In genomic region chr14:120277081-120277656, GRCm38 (mm10) we compare ENCODE assay signal across 8 mouse cellular contexts. TPM values are rescaled to one million over a fixed set of nuclear protein-coding genes. Genes with fewer than 3 reads are reported as not detected.
DNase-seq lines count a peak whose midpoint lies in the region; ATAC-seq and TF ChIP-seq lines count a peak whose summit lies in the region.

No protein-coding gene starts in this region.

- TF ChIP-seq POLR2A in small intestine, adult 2 months (IDR thresholded peaks at IDR 0.05; ENCODE audit: low read depth, low read length), result no peak

- H3K27me3 ChIP-seq in G1E (ENCODE audit: insufficient read depth, low read length), result peaks cover under 1% of the 10 kb centered on the region; the same call in 1 of the 2 replicates
- H3K27me3 ChIP-seq in embryonic facial prominence, embryonic 10.5 days (replicated peaks; ENCODE audit: low read depth, poor library complexity, severe bottlenecking), result no peaks in the 10 kb centered on the region
- H3K27me3 ChIP-seq in heart, embryonic 10.5 days (ENCODE audit: insufficient read depth, poor library complexity, severe bottlenecking), result no peaks in the 10 kb centered on the region
- H3K27me3 ChIP-seq in small intestine, adult 2 months (ENCODE audit: control insufficient read depth, insufficient read depth, low read length), result no peaks in the 10 kb centered on the region

- peak overlapping the region; percentile 72 for H3K4me3 ChIP-seq in G1E (ENCODE audit: low read depth, low read length)
- peak overlapping the region; percentile 74 for H3K4me3 ChIP-seq in embryonic facial prominence, embryonic 10.5 days
- H3K4me3 ChIP-seq in heart, embryonic 10.5 days, result peak overlapping the region; percentile 77
- H3K4me3 ChIP-seq in small intestine, adult 2 months (ENCODE audit: low read depth, low read length), result peak overlapping the region; percentile 64

- no peaks in the 10 kb centered on the region for H3K9me3 ChIP-seq in G1E (replicated peaks)
- H3K9me3 ChIP-seq in embryonic facial prominence, embryonic 10.5 days, result no peaks in the 10 kb centered on the region
- no peaks in the 10 kb centered on the region for H3K9me3 ChIP-seq in heart, embryonic 10.5 days

- TF ChIP-seq CTCF in G1E (IDR thresholded peaks at IDR 0.05; ENCODE audit: low read depth, low read length), result no peak
- TF ChIP-seq CTCF in small intestine, adult 2 months (IDR thresholded peaks at IDR 0.05; ENCODE audit: extremely low read depth, insufficient read length, insufficient replicate concordance, low read depth, low read length), result no peak

- ATAC-seq in G1E (ENCODE audit: extremely low read depth, insufficient number of reproducible peaks, low FRiP score, poor library complexity, severe bottlenecking), result peak; percentile 10; the same call in 1 of the 2 replicates

- peaks cover 13% of the 10 kb centered on the region for H3K36me3 ChIP-seq in G1E (replicated peaks)
- H3K36me3 ChIP-seq in embryonic facial prominence, embryonic 10.5 days (replicated peaks), result 0 out of 2 replicates have a peak, but pooled peaks cover 4% of the 10 kb centered on the region
- 0 out of 2 replicates have a peak, but pooled peaks cover 3% of the 10 kb centered on the region for H3K36me3 ChIP-seq in heart, embryonic 10.5 days
- no peaks in the 10 kb centered on the region for H3K36me3 ChIP-seq in small intestine, adult 2 months (ENCODE audit: control insufficient read depth, insufficient read depth, low read length)

- DNase-seq in 3T3-L1 (ENCODE audit: low read depth, low spot score) (peak; percentile 90), G1E (ENCODE audit: low spot score) (peak; percentile 36)
- DNase-seq in embryonic facial prominence, embryonic 10.5 days (ENCODE audit: low spot score), result peak; percentile 62
- DNase-seq in heart, embryonic 10.5 days (ENCODE audit: low spot score), result no peak
- peak; percentile 71 to 77 for DNase-seq in kidney, adult 8-10 months
- peak; percentile 91 for DNase-seq in lung, postnatal 25 days (ENCODE audit: low spot score)
- no peak for DNase-seq in left cerebral cortex, adult 11 months (ENCODE audit: low spot score)

- peaks cover 36% of the 10 kb centered on the region for H3K4me1 ChIP-seq in G1E (ENCODE audit: insufficient read depth, low read depth, low read length)
- peaks cover 72% of the 10 kb centered on the region for H3K4me1 ChIP-seq in embryonic facial prominence, embryonic 10.5 days
- H3K4me1 ChIP-seq in heart, embryonic 10.5 days, result peaks cover 46% of the 10 kb centered on the region
- peaks cover 11% of the 10 kb centered on the region for H3K4me1 ChIP-seq in small intestine, adult 2 months (ENCODE audit: control insufficient read depth, insufficient read depth, insufficient read length, low read length)

- H3K27ac ChIP-seq in embryonic facial prominence, embryonic 10.5 days (replicated peaks), result peak overlapping the region; percentile 90
- peak overlapping the region; percentile 91 for H3K27ac ChIP-seq in heart, embryonic 10.5 days
- peak overlapping the region; percentile 96 for H3K27ac ChIP-seq in small intestine, adult 2 months (ENCODE audit: insufficient read depth, low read depth, low read length)

- 12% methylated on average over 10 of the region's 10 CpGs for WGBS in embryonic facial prominence, embryonic 10.5 days
- WGBS in heart, embryonic 10.5 days, result 16% methylated on average over 10 of the region's 10 CpGs
- 2% methylated on average over 10 of the region's 10 CpGs for WGBS in small intestine, adult 2 months

RNA-seq across cellular contexts. Expression of gene Mbnl2, which starts 1.7 kb away (rescaled TPM):
- total RNA-seq in G1E (2014; fragmentation: Nextera tagmentation), result 140 and 158 TPM in 2 replicates
- total RNA-seq in G1E (2017), result 67.0 and 70.1 TPM in 2 replicates
- polyA plus RNA-seq in G1E (2012), result 24.4 TPM in 2 replicates
- polyA plus RNA-seq in embryonic facial prominence, embryonic 10.5 days (2016; fragmentation: Nextera tagmentation; extraction: Ambion mirVana), result 42.8 and 54.1 TPM in 2 replicates
- 71.5 and 91.4 TPM in 2 replicates for polyA plus RNA-seq in heart, embryonic 10.5 days (2016; fragmentation: Nextera tagmentation; extraction: Ambion mirVana)
- 29.8 and 41.7 TPM in 2 replicates for polyA plus RNA-seq in small intestine, adult 2 months (2012; rRNA removed)

Comparison
In these comparisons a context has a peak if more than half of its experiments do, and no peak if none do; other contexts are left out.
1. DNase-seq: peak in 3T3-L1 (single experiment), G1E (single experiment), embryonic facial prominence, embryonic 10.5 days (single experiment), kidney, adult 8-10 months (2 of 2) and lung, postnatal 25 days (single experiment); none in heart, embryonic 10.5 days (single experiment) and left cerebral cortex, adult 11 months (single experiment).
2. Peak in every context shown above with its lines, with median percentiles within 50 percentile points of each other: H3K4me3 ChIP-seq and H3K27ac ChIP-seq.